Mouse (Mus musculus) CH12.LX (cell line): Measurements from ENCODE around the gene Ldb2. TPM values are rescaled to one million over a fixed set of nuclear protein-coding genes. Genes with fewer than 3 reads are reported as not detected.

Experiments used
- DNase-seq: peaks from one replicate; pipeline ENCODE4 v3.0.0-alpha.2; 2013; ENCODE audit errors: extremely low read depth
- H3K27ac ChIP-seq: 2 replicates; pipeline ENCODE4 v1.5.1; 2012; ENCODE audit warnings: low read depth, mild to moderate bottlenecking, control low read depth, moderate library complexity; ENCODE audit not compliant: insufficient read depth
- H3K27me3 ChIP-seq: replicated peaks from 2 replicates; pipeline ENCODE3; 2012; ENCODE audit warnings: inconsistent platforms
- H3K36me3 ChIP-seq, 2 experiments: replicated peaks in 1 of 2; 2 replicates each; pipeline versions ENCODE3 to v1.6.1; 2012; ENCODE audit warnings: inconsistent platforms in 1 of 2, low read length in 1 of 2, mild to moderate bottlenecking in 1 of 2, mixed read lengths in 1 of 2, moderate library complexity in 1 of 2; ENCODE audit not compliant: control insufficient read depth in 1 of 2, insufficient read depth in 1 of 2
- H3K4me1 ChIP-seq, 2 experiments: 2 replicates each; pipeline ENCODE4 v1.6.1; 2012; ENCODE audit warnings: inconsistent platforms in 1 of 2, moderate library complexity in 1 of 2; ENCODE audit not compliant: insufficient read depth in 2 of 2, control insufficient read depth in 1 of 2
- H3K4me2 ChIP-seq: 2 replicates; pipeline ENCODE4 v1.6.1; 2012; ENCODE audit warnings: low read depth, mild to moderate bottlenecking, control low read depth; ENCODE audit not compliant: poor library complexity, insufficient read depth, severe bottlenecking
- H3K4me3 ChIP-seq, 3 experiments: fragments of 150-350 bp in 1 of 3; sonication (generic) in 1 of 3; replicated peaks in 1 of 3; 2 replicates each; pipeline versions ENCODE3 to v1.5.1; 2011 to 2012; ENCODE audit warnings: low read depth in 2 of 3, low read length in 2 of 3, mild to moderate bottlenecking in 2 of 3, moderate library complexity in 2 of 3, control low read depth in 1 of 3, improper control_type of control experiment in 1 of 3, inconsistent platforms in 1 of 3, mixed read lengths in 1 of 3; ENCODE audit not compliant: poor library complexity in 1 of 3
- H3K79me2 ChIP-seq: replicated peaks from 2 replicates; pipeline ENCODE4 v1.6.1; 2012; ENCODE audit warnings: mild to moderate bottlenecking, moderate library complexity; ENCODE audit not compliant: control insufficient read depth, poor library complexity, insufficient read depth, severe bottlenecking; ENCODE audit errors: extremely low read depth
- H3K9ac ChIP-seq: 2 replicates; pipeline ENCODE4 v1.6.1; 2012; ENCODE audit warnings: low read depth, mild to moderate bottlenecking, control low read depth, moderate library complexity; ENCODE audit not compliant: insufficient read depth
- H3K9me3 ChIP-seq: replicated peaks from 2 replicates; pipeline ENCODE3; 2012; ENCODE audit warnings: low read length, inconsistent platforms, mixed read lengths
- BHLHE40 ChIP-seq: IDR thresholded peaks from 2 replicates; pipeline ENCODE4 v1.6.1; 2011; ENCODE audit warnings: mild to moderate bottlenecking, low read depth, low read length, improper control_type of control experiment
- CHD1 ChIP-seq: IDR thresholded peaks from 2 replicates; pipeline ENCODE4 v1.6.1; 2012; ENCODE audit warnings: low read depth, low read length, improper control_type of control experiment, inconsistent platforms
- CHD2 ChIP-seq: IDR thresholded peaks from 2 replicates; pipeline ENCODE4 v1.6.1; 2011; ENCODE audit warnings: low read length, improper control_type of control experiment
- CTCF ChIP-seq, 2 experiments: IDR thresholded peaks in 1 of 2; conservative IDR thresholded peaks in 1 of 2; 2 replicates each; pipeline ENCODE4 v1.5.1; 2011 to 2012; ENCODE audit warnings: low read depth in 2 of 2, low read length in 2 of 2, improper control_type of control experiment in 1 of 2, inconsistent platforms in 1 of 2, mild to moderate bottlenecking in 1 of 2, moderate library complexity in 1 of 2
- EP300 ChIP-seq: IDR thresholded peaks from 2 replicates; pipeline ENCODE4 v1.6.1; 2011; ENCODE audit warnings: low read length, improper control_type of control experiment
- GABPA ChIP-seq: IDR thresholded peaks from 2 replicates; pipeline ENCODE4 v1.6.1; 2012; ENCODE audit warnings: low read depth, low read length, improper control_type of control experiment, inconsistent platforms; ENCODE audit not compliant: insufficient replicate concordance
- IRF4 ChIP-seq: IDR thresholded peaks from 2 replicates; pipeline ENCODE4 v1.6.1; 2014; ENCODE audit warnings: low read depth, mild to moderate bottlenecking, inconsistent platforms, low read length, improper control_type of control experiment
- MAFK ChIP-seq: IDR thresholded peaks from 2 replicates; pipeline ENCODE4 v1.6.1; 2011; ENCODE audit warnings: low read length, improper control_type of control experiment; ENCODE audit not compliant: insufficient replicate concordance
- MAX ChIP-seq: IDR thresholded peaks from 2 replicates; pipeline ENCODE4 v1.6.1; 2011; ENCODE audit warnings: low read length, improper control_type of control experiment
- MEF2A ChIP-seq: IDR thresholded peaks from 2 replicates; pipeline ENCODE4 v1.6.1; 2014; ENCODE audit warnings: low read depth, mild to moderate bottlenecking, inconsistent platforms, low read length, improper control_type of control experiment, borderline replicate concordance
- MXI1 ChIP-seq: IDR thresholded peaks from 2 replicates; pipeline ENCODE4 v1.6.1; 2011; ENCODE audit warnings: mild to moderate bottlenecking, low read depth, low read length, improper control_type of control experiment
- MYC ChIP-seq: IDR thresholded peaks from 2 replicates; pipeline ENCODE4 v1.6.1; 2011; ENCODE audit warnings: low read depth, mild to moderate bottlenecking, improper control_type of control experiment, low read length
- NELFE ChIP-seq: IDR thresholded peaks from 2 replicates; pipeline ENCODE4 v1.6.1; 2011; ENCODE audit warnings: low read depth, low read length, improper control_type of control experiment
- NRF1 ChIP-seq: IDR thresholded peaks from 2 replicates; pipeline ENCODE4 v1.6.1; 2014; ENCODE audit warnings: low read depth, mild to moderate bottlenecking, inconsistent platforms, low read length, improper control_type of control experiment, moderate library complexity
- RAD21 ChIP-seq: IDR thresholded peaks from 2 replicates; pipeline ENCODE4 v1.6.1; 2011; ENCODE audit warnings: low read depth, mild to moderate bottlenecking, low read length, improper control_type of control experiment, moderate library complexity
- SIN3A ChIP-seq: IDR thresholded peaks from 2 replicates; pipeline ENCODE4 v1.6.1; 2012; ENCODE audit warnings: low read length, improper control_type of control experiment, inconsistent platforms
- SMC3 ChIP-seq: IDR thresholded peaks from 2 replicates; pipeline ENCODE4 v1.6.1; 2011; ENCODE audit warnings: low read depth, low read length, improper control_type of control experiment
- TBP ChIP-seq: conservative IDR thresholded peaks from 2 replicates; pipeline ENCODE4 v1.6.1; 2011; ENCODE audit warnings: low read depth, low read length, improper control_type of control experiment
- USF1 ChIP-seq: IDR thresholded peaks from 2 replicates; pipeline ENCODE4 v1.6.1; 2014; ENCODE audit warnings: low read depth, mild to moderate bottlenecking, inconsistent platforms, low read length, improper control_type of control experiment
- USF2 ChIP-seq: conservative IDR thresholded peaks from 2 replicates; pipeline ENCODE4 v1.6.1; 2011; ENCODE audit warnings: low read depth, low read length, improper control_type of control experiment
- ZC3H11A ChIP-seq: IDR thresholded peaks from 2 replicates; pipeline ENCODE4 v1.6.1; 2012; ENCODE audit warnings: low read depth, mild to moderate bottlenecking, inconsistent platforms, low read length, improper control_type of control experiment
- ZMIZ1 ChIP-seq: IDR thresholded peaks from 2 replicates; pipeline ENCODE4 v1.6.1; 2012; ENCODE audit warnings: low read depth, mild to moderate bottlenecking, inconsistent platforms, low read length, improper control_type of control experiment
- ZNF384 ChIP-seq: IDR thresholded peaks from 2 replicates; pipeline ENCODE4 v1.6.1; 2012; ENCODE audit warnings: low read depth, low read length, improper control_type of control experiment, inconsistent platforms
- dilution Hi-C: fragments of 300-500 bp; cut with MboI; formaldehyde crosslinking; loops from 2 replicates; pipeline ENCODE4 v1.14.3; 2020; ENCODE audit warnings: low sequenced_read_pairs; ENCODE audit not compliant: extremely low pct_unique_long_range_greater_than_20kb, extremely low pct_ligation_motif_present
- in situ Hi-C: fragments of 300-500 bp; cut with MboI; formaldehyde crosslinking; loops from 3 replicates; pipeline ENCODE4 v1.14.3; 2019; ENCODE audit warnings: low sequenced_read_pairs, low pct_ligation_motif_present, low pct_unique_long_range_greater_than_20kb, mixed read lengths
- polyA plus RNA-seq: library from polyadenylated mRNA; unstranded; fragments of >175 nt; gene quantifications from 2 replicates; pipeline ENCODE4 v1.2.1, GENCODE M21; 2012; ENCODE audit warnings: low read depth; ENCODE audit not compliant: insufficient read length
- total RNA-seq, 2 experiments: library from RNA; depleted of rRNA; stranded (reverse); fragments of 300-350 nt in 1 of 2; fragments of >200 nt in 1 of 2; gene quantifications; 2 replicates each; pipeline ENCODE4 v1.2.3; 2012 to 2014

Gene Ldb2
- total and polyA plus RNA-seq, 3 experiments = not detected

- DNase-seq = no peak
- dilution Hi-C loops (no loop called here), in situ Hi-C loops (no loop called here)
- Histone ChIP-seq H3K27ac (no peak overlapping the region), H3K4me2 (no peak overlapping the region), H3K9ac (no peak overlapping the region), H3K27me3 (no peaks in the 10 kb centered on the region), H3K36me3 (no peaks in the 10 kb centered on the region), H3K4me1 (no peaks in the 10 kb centered on the region), H3K79me2 (no peaks in the 10 kb centered on the region), H3K4me3 (no peak overlapping the region), H3K9me3 (no peaks in the 10 kb centered on the region)
- TF ChIP-seq SIN3A (no peak), CHD2 (no peak), ZMIZ1 (no peak), USF1 (no peak), EP300 (no peak), RAD21 (no peak), SMC3 (no peak), MXI1 (no peak), NELFE (no peak)
Measured at GRCm38 (mm10) chr5:44491526-44491925, 308.0 kb downstream of the Ldb2 start.

- in situ Hi-C loops (no loop called here), dilution Hi-C loops (no loop called here)
- no peak overlapping the region for H3K27ac ChIP-seq
- no peak overlapping the region for H3K4me3 ChIP-seq
- H3K79me2 ChIP-seq = no peaks in the 10 kb centered on the region
- H3K4me2 ChIP-seq = no peak overlapping the region
- no peaks in the 10 kb centered on the region for H3K9me3 ChIP-seq
- H3K4me1 ChIP-seq = no peaks in the 10 kb centered on the region
- TF ChIP-seq SMC3 (no peak), MAX (no peak), ZC3H11A (no peak), TBP (no peak), SIN3A (no peak), MEF2A (no peak), NRF1 (no peak), CTCF (conservative IDR thresholded peaks at IDR 0.05 in 1 of 2, IDR thresholded peaks at IDR 0.05 in 1 of 2; ENCODE audit: low read depth in 2 of 2, low read length in 2 of 2) (no peak), MYC (no peak), BHLHE40 (no peak), ZNF384 (no peak), MAFK (no peak), MXI1 (no peak), USF2 (no peak), GABPA (no peak), CHD1 (no peak), IRF4 (no peak)
- no peaks in the 10 kb centered on the region for H3K36me3 ChIP-seq
- no peaks in the 10 kb centered on the region for H3K27me3 ChIP-seq
- no peak for DNase-seq
- no peak overlapping the region for H3K9ac ChIP-seq
Measured at GRCm38 (mm10) chr5:44490462-44490861, 309.0 kb downstream of the Ldb2 start.
